Comparison of ENCODE assay signal across 28 mouse cellular contexts in the genomic region with DNA sequence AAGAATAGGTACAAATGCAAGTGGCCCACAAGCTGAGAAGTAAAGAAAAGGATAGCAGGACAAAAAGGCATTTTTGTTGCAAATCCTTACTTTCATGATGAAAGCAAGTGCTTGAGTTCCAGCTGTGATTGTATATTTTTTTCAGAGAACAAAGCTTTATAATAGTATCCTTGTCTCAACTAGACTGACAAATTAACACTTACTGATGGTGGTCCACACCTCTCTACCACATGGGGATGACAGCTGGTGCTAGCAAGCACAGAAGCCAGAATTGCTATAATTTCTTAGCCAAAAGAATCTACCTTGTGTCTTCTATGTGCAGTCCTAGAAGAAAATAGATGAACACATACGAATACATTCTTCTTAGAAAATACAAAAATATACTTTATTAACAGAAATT.
"Had no signal": no experiment of that assay in that cellular context is flagged by ENCODE, and none has a peak within 500 bp of the region (broad histone marks: within the 10 kb centered on the region; RNA-seq: fewer than 3 reads in every experiment).

No protein-coding gene starts in this region.

- H3K9me3 ChIP-seq: heart, embryonic 10.5 days; heart, embryonic 12.5 days; hindbrain, embryonic 10.5 days; hindbrain, embryonic 12.5 days; intestine, embryonic 15.5 days; limb, embryonic 10.5 days; limb, embryonic 12.5 days; liver, embryonic 13.5 days; liver, embryonic 15.5 days had no signal

- H3K36me3 ChIP-seq: heart, embryonic 10.5 days; heart, embryonic 12.5 days; hindbrain, embryonic 10.5 days; hindbrain, embryonic 12.5 days; intestine, embryonic 15.5 days; limb, embryonic 10.5 days; limb, embryonic 12.5 days; liver, embryonic 13.5 days; liver, embryonic 15.5 days had no signal

- H3K4me1 ChIP-seq: heart, embryonic 10.5 days; heart, embryonic 12.5 days; hindbrain, embryonic 10.5 days; hindbrain, embryonic 12.5 days; intestine, embryonic 15.5 days; limb, embryonic 10.5 days; limb, embryonic 12.5 days; liver, embryonic 13.5 days; liver, embryonic 15.5 days had no signal

- H3K27me3 ChIP-seq: heart, embryonic 12.5 days; hindbrain, embryonic 12.5 days; intestine, embryonic 15.5 days; limb, embryonic 12.5 days; liver, embryonic 13.5 days; liver, embryonic 15.5 days had no signal

- H3K9ac ChIP-seq: heart, embryonic 12.5 days; hindbrain, embryonic 12.5 days; hindbrain, embryonic 14.5 days; intestine, embryonic 15.5 days; limb, embryonic 12.5 days; liver, embryonic 13.5 days; liver, embryonic 15.5 days; liver, postnatal 0 days had no signal

- H3K4me2 ChIP-seq: heart, embryonic 12.5 days; hindbrain, embryonic 12.5 days; hindbrain, embryonic 14.5 days; intestine, embryonic 15.5 days; limb, embryonic 12.5 days; liver, embryonic 11.5 days; liver, embryonic 13.5 days; liver, embryonic 15.5 days had no signal

- H3K4me3 ChIP-seq: heart, adult 2 months; heart, embryonic 10.5 days; heart, embryonic 12.5 days; hindbrain, embryonic 10.5 days; hindbrain, embryonic 12.5 days; intestine, embryonic 15.5 days; layer of hippocampus, adult 2 months; limb, embryonic 10.5 days; limb, embryonic 12.5 days; liver, embryonic 13.5 days; liver, embryonic 15.5 days had no signal

- H3K27ac ChIP-seq: heart, adult 2 months; heart, embryonic 10.5 days; hindbrain, embryonic 10.5 days; hindbrain, embryonic 12.5 days; hindbrain, embryonic 14.5 days; intestine, embryonic 15.5 days; layer of hippocampus, adult 2 months; limb, embryonic 10.5 days; limb, embryonic 12.5 days; liver, embryonic 13.5 days; liver, embryonic 15.5 days had no signal

- ATAC-seq: hindbrain, embryonic 16.5 days; inflammation-experienced regulatory T-cells, adult 6 months; intestine, embryonic 15.5 days; intestine, postnatal 0 days; liver, postnatal 0 days had no signal

- DNase-seq: gastrocnemius, postnatal 14 days; gastrocnemius, postnatal 36 days; heart, adult 11 months; heart, adult 2 months; heart, postnatal 10 days; heart, postnatal 4 days; kidney, adult 18-20 months; kidney, adult 8-10 months; kidney, postnatal 10 days; kidney, postnatal 25 days; kidney, postnatal 4 days; liver; liver, embryonic 13.5 days; liver, postnatal 0 days had no signal
